Mouse (Mus musculus): ENCODE measurements at regions not wholly inside any gene's neighbourhood (a gene's known extent, or its start where the extent isn't known, plus 50 kb on each side); places are given as distances from the start of the nearest gene placed in this dataset.

- TF ChIP-seq MAFK (IDR thresholded peaks at IDR 0.05; ENCODE audit: insufficient read depth, low read depth, low read length) (no peak), ZNF384 (IDR thresholded peaks at IDR 0.05; ENCODE audit: low read depth, low read length) (no peak), ZC3H11A (IDR thresholded peaks at IDR 0.05; ENCODE audit: borderline replicate concordance, low read depth, low read length) (no peak), HCFC1 (IDR thresholded peaks at IDR 0.05; ENCODE audit: borderline replicate concordance, insufficient read depth, low read length) (no peak)
These were observed 642.4 kb upstream of the Tmpo start for GRCm38 (mm10) chr10:91823499-91823898.

All from ES-E14 (cell line).